Mouse (Mus musculus) stomach, postnatal 0 days (tissue): Measurements from ENCODE around the gene Med10.

ENCODE experiments used
- CTCF ChIP-seq: IDR thresholded peaks from 2 replicates; pipeline ENCODE4 v1.5.1; 2016; ENCODE audit warnings: antibody characterized with exemption, low read depth, mild to moderate bottlenecking, moderate library complexity
- EP300 ChIP-seq: optimal IDR thresholded peaks from 2 replicates; pipeline ENCODE3; 2016; ENCODE audit warnings: antibody characterized with exemption

- TF ChIP-seq EP300 (no peak), CTCF (no peak)
Observed at GRCm38 (mm10) chr13:69833416-69833815, 31.2 kb downstream of the Med10 start.
